Mouse (Mus musculus) forebrain, embryonic 14.5 days (tissue): ENCODE measurements around the gene Paf1. TPM values are rescaled to one million over a fixed set of nuclear protein-coding genes. Genes with fewer than 3 reads are reported as not detected.

Experiments used
- ATAC-seq: fragments of 200-750 bp; cut with Nextera tagmentation; 2 replicates; pipeline ENCODE4 v1.8.0; 2017; ENCODE audit warnings: mild to moderate bottlenecking, moderate library complexity
- DNase-seq: peaks from one replicate; pipeline ENCODE4 v3.0.0-alpha.2; 2015; ENCODE audit warnings: low spot score
- H3K27ac ChIP-seq: fragments of 300-500 bp; sonication (generic); 2 replicates; pipeline ENCODE4 v1.5.1; 2014; ENCODE audit warnings: low read depth, mild to moderate bottlenecking, control low read depth, low read length, moderate library complexity
- H3K27me3 ChIP-seq: fragments of 300-500 bp; sonication (generic); replicated peaks from 2 replicates; pipeline ENCODE4 v1.6.1; 2014; ENCODE audit warnings: low read length, control low read depth, mixed read lengths; ENCODE audit not compliant: control insufficient read depth, insufficient read depth
- H3K36me3 ChIP-seq: fragments of 300-500 bp; sonication (generic); 2 replicates; pipeline ENCODE4 v1.6.1; 2014; ENCODE audit warnings: low read length, control low read depth; ENCODE audit not compliant: control insufficient read depth, insufficient read depth
- H3K4me1 ChIP-seq: fragments of 300-500 bp; sonication (generic); 2 replicates; pipeline ENCODE4 v1.6.1; 2014; ENCODE audit warnings: antibody characterized with exemption, low read length, control low read depth; ENCODE audit not compliant: control insufficient read depth, insufficient read depth
- H3K4me2 ChIP-seq: fragments of 300-500 bp; sonication (generic); 2 replicates; pipeline ENCODE4 v1.6.1; 2014; ENCODE audit warnings: mild to moderate bottlenecking, control low read depth, low read length
- H3K4me3 ChIP-seq: fragments of 300-500 bp; sonication (generic); 2 replicates; pipeline ENCODE4 v1.5.1; 2014; ENCODE audit warnings: low read depth, low read length, control low read depth
- H3K9ac ChIP-seq: fragments of 300-500 bp; sonication (generic); 2 replicates; pipeline ENCODE4 v1.6.1; 2014; ENCODE audit warnings: mild to moderate bottlenecking, low read length, control low read depth, moderate library complexity
- H3K9me3 ChIP-seq: fragments of 300-500 bp; sonication (generic); replicated peaks from 2 replicates; pipeline ENCODE4 v1.6.1; 2016; ENCODE audit warnings: low read length, control low read depth, mixed read lengths; ENCODE audit not compliant: control insufficient read depth
- WGBS: fragments of 180-500 bp; shearing (Covaris S2); extraction: QIAGEN DNeasy Blood & Tissue Kit; methylation state at CpG from one replicate; pipeline ENCODE4 v1.1.7; 2014; 5-methylcytosine and 5-hydroxymethylcytosine counted together
- polyA plus RNA-seq: library from polyadenylated mRNA; unstranded; fragments of >200 nt; fragmentation: Nextera tagmentation; extraction: Ambion mirVana; gene quantifications from 2 replicates; pipeline ENCODE4 v1.2.1, GENCODE M21; 2014

Paf1 gene
- polyA plus RNA-seq, 1 experiment from 2014 or later = 59.3 TPM

GRCm38 (mm10) chr7:28367663-28368275 is 25.0 kb upstream of the Paf1 start:
- no peak overlapping the region for H3K4me3 ChIP-seq
- WGBS = 91% methylated on average over 16 of the region's 16 CpGs
- peaks cover 68% of the 10 kb centered on the region for H3K36me3 ChIP-seq
- ATAC-seq = no peak
- no peak for DNase-seq
- H3K9me3 ChIP-seq = no peaks in the 10 kb centered on the region
- H3K4me1 ChIP-seq = peaks cover 11% of the 10 kb centered on the region
- H3K4me2 ChIP-seq = no peak overlapping the region
- H3K27ac ChIP-seq = no peak overlapping the region
- no peaks in the 10 kb centered on the region for H3K27me3 ChIP-seq
- no peak overlapping the region for H3K9ac ChIP-seq

GRCm38 (mm10) chr7:28368276-28368920 is 24.4 kb upstream of the Paf1 start:
- no peak overlapping the region for H3K9ac ChIP-seq
- ATAC-seq (no peak), DNase-seq (no peak)
- H3K4me2 ChIP-seq = no peak overlapping the region
- H3K4me3 ChIP-seq = no peak overlapping the region
- peaks cover 11% of the 10 kb centered on the region for H3K4me1 ChIP-seq
- H3K27ac ChIP-seq = no peak overlapping the region
- peaks cover 64% of the 10 kb centered on the region for H3K36me3 ChIP-seq
- no peaks in the 10 kb centered on the region for H3K27me3 ChIP-seq
- WGBS = 91% methylated on average over 16 of the region's 16 CpGs
- no peaks in the 10 kb centered on the region for H3K9me3 ChIP-seq

- DNase-seq = no peak
- no peak for ATAC-seq
- 91% methylated on average over 14 of the region's 14 CpGs for WGBS
- Histone ChIP-seq H3K4me3 (peak overlapping the region; percentile 82), H3K4me2 (peak overlapping the region; percentile 70), H3K27ac (no peak overlapping the region), H3K27me3 (no peaks in the 10 kb centered on the region), H3K36me3 (peaks cover 48% of the 10 kb centered on the region), H3K9me3 (no peaks in the 10 kb centered on the region), H3K4me1 (peaks cover 11% of the 10 kb centered on the region), H3K9ac (0 out of 2 replicates have a peak overlapping the region, but pooled peaks have one; percentile 25)
Observed at GRCm38 (mm10) chr7:28370051-28370450, 22.7 kb upstream of the Paf1 start.

- Histone ChIP-seq H3K4me1 (peaks cover 13% of the 10 kb centered on the region), H3K27me3 (no peaks in the 10 kb centered on the region), H3K27ac (peak overlapping the region; percentile 84), H3K9ac (peak overlapping the region; percentile 87), H3K36me3 (peaks cover 38% of the 10 kb centered on the region), H3K4me3 (peak overlapping the region; percentile 82), H3K4me2 (peak overlapping the region; percentile 70), H3K9me3 (no peaks in the 10 kb centered on the region)
- WGBS = 6% methylated on average over 11 of the region's 11 CpGs
- ATAC-seq (no peak), DNase-seq (no peak)
Observed at GRCm38 (mm10) chr7:28370977-28371513, 21.7 kb upstream of the Paf1 start.

GRCm38 (mm10) chr7:28371514-28371989 is 21.2 kb upstream of the Paf1 start:
- DNase-seq (peak; percentile 57), ATAC-seq (peak; percentile 6)
- Histone ChIP-seq H3K9ac (peak overlapping the region; percentile 87), H3K9me3 (no peaks in the 10 kb centered on the region), H3K27me3 (no peaks in the 10 kb centered on the region), H3K27ac (peak overlapping the region; percentile 84), H3K36me3 (peaks cover 34% of the 10 kb centered on the region), H3K4me3 (peak overlapping the region; percentile 82), H3K4me2 (peak overlapping the region; percentile 70), H3K4me1 (peaks cover 18% of the 10 kb centered on the region)
- under 1% methylated on average over 39 of the region's 43 CpGs for WGBS

- DNase-seq (peak; percentile 98), ATAC-seq (peak; percentile 84)
- peak within 1 kb of the TSS; percentile 84 for H3K27ac ChIP-seq
- peaks cover 24% of the 10 kb centered on the region for H3K36me3 ChIP-seq
- H3K9me3 ChIP-seq = no peaks in the 10 kb centered on the region
- peak within 1 kb of the TSS; percentile 87 for H3K9ac ChIP-seq
- peak within 1 kb of the TSS; percentile 82 for H3K4me3 ChIP-seq
- H3K4me1 ChIP-seq = peaks cover 19% of the 10 kb centered on the region
- H3K27me3 ChIP-seq = no peaks in the 10 kb centered on the region
- peak within 1 kb of the TSS; percentile 70 for H3K4me2 ChIP-seq
- 1% methylated on average over 61 of the region's 66 CpGs for WGBS
Observed at GRCm38 (mm10) chr7:28372251-28373108, 20.3 kb upstream of the Paf1 start, which contains the start of gene Plekhg2. Gene Plekhg2 (minus strand): TSS chr7:28372599.

- Histone ChIP-seq H3K4me1 (peaks cover 20% of the 10 kb centered on the region), H3K4me2 (peak overlapping the region; percentile 70), H3K27ac (peak overlapping the region; percentile 84), H3K9me3 (no peaks in the 10 kb centered on the region), H3K36me3 (peaks cover 18% of the 10 kb centered on the region), H3K27me3 (no peaks in the 10 kb centered on the region), H3K4me3 (peak overlapping the region; percentile 82), H3K9ac (no peak overlapping the region)
- ATAC-seq (peak; percentile 13), DNase-seq (peak; percentile 96)
- under 1% methylated on average over 9 of the region's 9 CpGs for WGBS
Observed at GRCm38 (mm10) chr7:28373131-28373581, 19.6 kb upstream of the Paf1 start.

GRCm38 (mm10) chr7:28373891-28374495 is 18.8 kb upstream of the Paf1 start:
- no peak overlapping the region for H3K27ac ChIP-seq
- WGBS = 84% methylated on average over 7 of the region's 7 CpGs

More at GRCm38 (mm10) chr7:28373891-28374495, 18.8 kb upstream of the Paf1 start:
- Histone ChIP-seq H3K9me3 (no peaks in the 10 kb centered on the region), H3K9ac (no peak overlapping the region), H3K27me3 (no peaks in the 10 kb centered on the region), H3K4me3 (no peak overlapping the region), H3K36me3 (peaks cover 10% of the 10 kb centered on the region; the same call in 1 of the 2 replicates), H3K4me2 (no peak overlapping the region), H3K4me1 (peaks cover 26% of the 10 kb centered on the region)
- DNase-seq (no peak), ATAC-seq (no peak)
